Mouse (Mus musculus) liver, adult 2 months (tissue): Measurements from ENCODE around the gene Zmym2.

Experiments
- CTCF ChIP-seq: fragments of 200-500 bp; IDR thresholded peaks from 2 replicates; pipeline ENCODE4 v1.5.1; 2011; ENCODE audit warnings: low read depth, low read length, control low read depth
- POLR2A ChIP-seq: fragments of 200-500 bp; IDR thresholded peaks from 2 replicates; pipeline ENCODE4 v1.6.1; 2011; ENCODE audit warnings: low read length, control low read depth; ENCODE audit not compliant: insufficient read depth; ENCODE audit errors: extremely low read depth

DNA sequence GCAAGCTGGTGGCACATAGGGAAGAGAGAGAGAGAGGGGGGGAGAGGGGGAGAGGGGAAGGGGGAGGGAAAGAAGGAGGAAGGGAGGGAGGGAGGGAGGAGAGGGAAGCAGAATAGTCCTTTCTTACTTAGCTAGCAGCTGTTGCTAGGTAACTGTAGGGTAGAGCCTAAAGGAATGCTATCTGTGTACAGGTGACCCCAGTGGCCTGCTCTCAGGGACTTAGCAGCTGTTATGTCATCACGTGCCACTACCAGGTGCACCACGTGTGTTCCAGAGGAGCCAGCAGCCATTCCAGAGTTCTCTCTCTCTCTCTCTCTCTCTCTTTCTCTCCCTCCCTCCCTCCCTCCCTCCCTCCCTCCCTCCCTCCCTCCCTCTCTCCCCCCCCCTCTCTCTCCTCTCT, 41.9 kb upstream of the Zmym2 start:
- TF ChIP-seq CTCF, result no peak
- no peak for TF ChIP-seq POLR2A
